Mouse (Mus musculus): ENCODE measurements at regions not wholly inside any gene's neighbourhood (a gene's known extent, or its start where the extent isn't known, plus 50 kb on each side); places are given as distances from the start of the nearest gene placed in this dataset.

GRCm38 (mm10) chr16:65693626-65694025 is 121.4 kb upstream of the Vgll3 start:
- H3K4me1 ChIP-seq (ENCODE audit: control insufficient read depth, insufficient read depth, low read length): no peaks in the 10 kb centered on the region
- no peak for ATAC-seq (ENCODE audit: low FRiP score, low TSS enrichment)
- no peak overlapping the region for H3K9ac ChIP-seq (ENCODE audit: low read depth, low read length)
- H3K4me3 ChIP-seq (ENCODE audit: low read length): no peak overlapping the region
- WGBS: 72% methylated on average over 2 of the region's 2 CpGs
- H3K27ac ChIP-seq (ENCODE audit: low read depth, low read length): no peak overlapping the region
- no peak overlapping the region for H3K4me2 ChIP-seq (replicated peaks; ENCODE audit: low read depth, low read length)
- no peaks in the 10 kb centered on the region for H3K36me3 ChIP-seq (ENCODE audit: control insufficient read depth, insufficient read depth, low read length)
- no peaks in the 10 kb centered on the region for H3K27me3 ChIP-seq (ENCODE audit: control insufficient read depth, insufficient read depth, low read length)
- H3K9me3 ChIP-seq (ENCODE audit: control insufficient read depth, low read length): no peaks in the 10 kb centered on the region

DNA sequence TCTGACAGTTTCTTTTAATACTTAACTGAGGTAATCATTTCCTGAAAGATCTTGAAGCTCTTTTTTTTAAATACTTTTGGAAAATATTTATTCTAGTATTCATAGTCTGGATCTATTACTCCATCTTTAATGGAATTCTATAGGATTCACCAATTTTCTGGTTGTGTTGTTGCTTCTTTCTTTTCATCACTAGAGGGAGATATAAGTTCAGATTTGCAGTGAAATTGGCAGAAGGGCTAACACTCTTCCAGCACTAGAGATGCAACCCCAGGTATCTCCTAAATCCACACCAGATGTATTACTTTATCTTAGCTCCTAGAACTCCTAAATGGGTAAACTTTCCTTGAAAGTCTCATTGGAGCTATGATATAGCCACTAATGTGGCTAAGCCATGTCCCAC is 99.4 kb upstream of the Vgll3 start:
- Histone ChIP-seq H3K36me3 (ENCODE audit: control insufficient read depth, insufficient read depth, low read length) (no peaks in the 10 kb centered on the region), H3K9me3 (ENCODE audit: control insufficient read depth, low read length) (no peaks in the 10 kb centered on the region), H3K27ac (ENCODE audit: low read depth, low read length) (no peak overlapping the region), H3K27me3 (ENCODE audit: control insufficient read depth, insufficient read depth, low read length) (no peaks in the 10 kb centered on the region), H3K4me1 (ENCODE audit: control insufficient read depth, insufficient read depth, low read length) (no peaks in the 10 kb centered on the region), H3K4me3 (ENCODE audit: low read length) (no peak overlapping the region), H3K9ac (ENCODE audit: low read depth, low read length) (no peak overlapping the region), H3K4me2 (replicated peaks; ENCODE audit: low read depth, low read length) (no peak overlapping the region)
- no peak for ATAC-seq (ENCODE audit: low FRiP score, low TSS enrichment)

- Histone ChIP-seq H3K36me3 (ENCODE audit: control insufficient read depth, insufficient read depth, low read length) (no peaks in the 10 kb centered on the region), H3K9me3 (ENCODE audit: control insufficient read depth, low read length) (no peaks in the 10 kb centered on the region), H3K4me2 (replicated peaks; ENCODE audit: low read depth, low read length) (no peak overlapping the region), H3K27ac (ENCODE audit: low read depth, low read length) (no peak overlapping the region), H3K27me3 (ENCODE audit: control insufficient read depth, insufficient read depth, low read length) (no peaks in the 10 kb centered on the region), H3K4me3 (ENCODE audit: low read length) (no peak overlapping the region), H3K4me1 (ENCODE audit: control insufficient read depth, insufficient read depth, low read length) (no peaks in the 10 kb centered on the region), H3K9ac (ENCODE audit: low read depth, low read length) (no peak overlapping the region)
- ATAC-seq (ENCODE audit: low FRiP score, low TSS enrichment): peak; percentile 77; the same call in 1 of the 2 replicates
- 46% methylated on average over 6 of the region's 6 CpGs for WGBS
These were observed 96.1 kb upstream of the Vgll3 start for GRCm38 (mm10) chr16:65718791-65719472.

GRCm38 (mm10) chr16:65720953-65721352 is 94.1 kb upstream of the Vgll3 start:
- Histone ChIP-seq H3K4me1 (ENCODE audit: control insufficient read depth, insufficient read depth, low read length) (no peaks in the 10 kb centered on the region), H3K4me3 (ENCODE audit: low read length) (no peak overlapping the region), H3K36me3 (ENCODE audit: control insufficient read depth, insufficient read depth, low read length) (no peaks in the 10 kb centered on the region), H3K27me3 (ENCODE audit: control insufficient read depth, insufficient read depth, low read length) (no peaks in the 10 kb centered on the region), H3K9me3 (ENCODE audit: control insufficient read depth, low read length) (no peaks in the 10 kb centered on the region), H3K27ac (ENCODE audit: low read depth, low read length) (no peak overlapping the region), H3K9ac (ENCODE audit: low read depth, low read length) (no peak overlapping the region), H3K4me2 (replicated peaks; ENCODE audit: low read depth, low read length) (no peak overlapping the region)
- ATAC-seq (ENCODE audit: low FRiP score, low TSS enrichment): peak; percentile 79
- 29% methylated on average over 4 of the region's 4 CpGs for WGBS

DNA sequence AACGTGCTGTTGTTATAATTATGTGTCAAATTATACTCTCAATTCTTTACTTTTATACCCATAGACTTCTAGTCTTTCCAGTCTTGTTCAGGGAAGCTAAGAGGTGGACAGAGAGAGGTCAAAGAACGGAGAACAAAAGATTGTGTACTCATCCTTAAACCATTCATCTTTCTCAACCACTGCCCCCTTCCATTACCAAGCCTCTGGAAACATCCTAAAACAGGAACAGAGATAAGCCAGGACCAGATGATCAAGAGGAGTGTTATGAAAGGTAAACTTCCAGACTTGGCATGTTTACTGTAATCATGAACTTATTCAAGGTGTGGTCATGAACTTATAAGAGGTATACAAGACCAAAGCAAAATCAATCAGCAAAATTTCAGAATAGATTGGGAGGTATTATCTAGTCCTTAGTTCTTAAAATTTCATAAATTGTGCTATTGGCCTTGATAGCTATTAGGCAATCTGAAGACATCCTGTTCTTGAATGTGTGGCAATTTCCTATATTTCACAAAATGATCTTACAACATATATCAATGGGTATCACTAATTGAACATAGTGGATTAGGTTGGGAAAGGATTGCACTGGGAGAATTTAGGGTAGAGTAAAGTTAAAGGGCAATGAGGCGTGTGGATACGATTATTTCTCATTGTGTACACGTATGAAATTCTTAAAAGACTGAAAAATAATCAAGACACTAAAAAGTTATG is 89.3 kb upstream of the Vgll3 start:
- Histone ChIP-seq H3K4me3 (ENCODE audit: low read length) (no peak overlapping the region), H3K9ac (ENCODE audit: low read depth, low read length) (no peak overlapping the region), H3K27ac (ENCODE audit: low read depth, low read length) (no peak overlapping the region), H3K36me3 (ENCODE audit: control insufficient read depth, insufficient read depth, low read length) (no peaks in the 10 kb centered on the region), H3K27me3 (ENCODE audit: control insufficient read depth, insufficient read depth, low read length) (no peaks in the 10 kb centered on the region), H3K4me1 (ENCODE audit: control insufficient read depth, insufficient read depth, low read length) (no peaks in the 10 kb centered on the region), H3K9me3 (ENCODE audit: control insufficient read depth, low read length) (no peaks in the 10 kb centered on the region), H3K4me2 (replicated peaks; ENCODE audit: low read depth, low read length) (no peak overlapping the region)
- ATAC-seq (ENCODE audit: low FRiP score, low TSS enrichment): no peak
- WGBS: 86% methylated on average over 5 of the region's 5 CpGs

GRCm38 (mm10) chr16:65726289-65726688 is 88.8 kb upstream of the Vgll3 start:
- Histone ChIP-seq H3K4me3 (ENCODE audit: low read length) (no peak overlapping the region), H3K27me3 (ENCODE audit: control insufficient read depth, insufficient read depth, low read length) (no peaks in the 10 kb centered on the region), H3K36me3 (ENCODE audit: control insufficient read depth, insufficient read depth, low read length) (no peaks in the 10 kb centered on the region), H3K9ac (ENCODE audit: low read depth, low read length) (no peak overlapping the region), H3K27ac (ENCODE audit: low read depth, low read length) (no peak overlapping the region), H3K9me3 (ENCODE audit: control insufficient read depth, low read length) (no peaks in the 10 kb centered on the region), H3K4me2 (replicated peaks; ENCODE audit: low read depth, low read length) (no peak overlapping the region), H3K4me1 (ENCODE audit: control insufficient read depth, insufficient read depth, low read length) (no peaks in the 10 kb centered on the region)
- no peak for ATAC-seq (ENCODE audit: low FRiP score, low TSS enrichment)
- 38% methylated on average over 3 of the region's 3 CpGs for WGBS

GRCm38 (mm10) chr16:65729322-65729721 is 85.7 kb upstream of the Vgll3 start:
- Histone ChIP-seq H3K27ac (ENCODE audit: low read depth, low read length) (no peak overlapping the region), H3K9ac (ENCODE audit: low read depth, low read length) (no peak overlapping the region), H3K27me3 (ENCODE audit: control insufficient read depth, insufficient read depth, low read length) (no peaks in the 10 kb centered on the region), H3K36me3 (ENCODE audit: control insufficient read depth, insufficient read depth, low read length) (no peaks in the 10 kb centered on the region), H3K4me3 (ENCODE audit: low read length) (no peak overlapping the region), H3K9me3 (ENCODE audit: control insufficient read depth, low read length) (no peaks in the 10 kb centered on the region), H3K4me1 (ENCODE audit: control insufficient read depth, insufficient read depth, low read length) (no peaks in the 10 kb centered on the region), H3K4me2 (replicated peaks; ENCODE audit: low read depth, low read length) (no peak overlapping the region)
- ATAC-seq (ENCODE audit: low FRiP score, low TSS enrichment): no peak
- 53% methylated on average over 4 of the region's 4 CpGs for WGBS

DNA sequence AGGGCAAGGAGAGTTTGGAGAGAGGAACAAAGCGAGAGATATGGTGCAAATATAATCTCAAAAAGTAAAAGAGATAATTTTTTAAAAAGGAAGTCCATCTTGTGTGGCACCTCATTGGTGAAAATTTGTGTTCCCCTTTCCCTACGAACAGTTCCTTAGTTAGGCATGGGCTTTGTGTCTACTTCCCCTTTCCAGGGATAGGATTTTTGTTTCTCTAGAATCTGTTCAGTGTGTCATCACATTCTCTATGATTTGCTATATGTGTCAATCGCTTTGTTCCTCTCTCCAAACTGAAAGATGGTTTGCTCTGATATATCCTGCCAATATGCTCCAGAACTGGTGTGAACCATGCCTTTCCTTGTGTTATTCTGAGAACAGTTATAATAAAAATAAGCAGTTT is 75.4 kb upstream of the Vgll3 start:
- Histone ChIP-seq H3K4me1 (ENCODE audit: control insufficient read depth, insufficient read depth, low read length) (no peaks in the 10 kb centered on the region), H3K27ac (ENCODE audit: low read depth, low read length) (no peak overlapping the region), H3K9ac (ENCODE audit: low read depth, low read length) (no peak overlapping the region), H3K9me3 (ENCODE audit: control insufficient read depth, low read length) (0 out of 2 replicates have a peak, but pooled peaks cover 3% of the 10 kb centered on the region), H3K4me3 (ENCODE audit: low read length) (no peak overlapping the region), H3K4me2 (replicated peaks; ENCODE audit: low read depth, low read length) (no peak overlapping the region), H3K27me3 (ENCODE audit: control insufficient read depth, insufficient read depth, low read length) (no peaks in the 10 kb centered on the region), H3K36me3 (ENCODE audit: control insufficient read depth, insufficient read depth, low read length) (no peaks in the 10 kb centered on the region)
- WGBS: 91% methylated on average over 3 of the region's 3 CpGs
- ATAC-seq (ENCODE audit: low FRiP score, low TSS enrichment): no peak

- Histone ChIP-seq H3K4me1 (ENCODE audit: control insufficient read depth, insufficient read depth, low read length) (no peaks in the 10 kb centered on the region), H3K27me3 (ENCODE audit: control insufficient read depth, insufficient read depth, low read length) (no peaks in the 10 kb centered on the region), H3K4me2 (replicated peaks; ENCODE audit: low read depth, low read length) (no peak overlapping the region), H3K36me3 (ENCODE audit: control insufficient read depth, insufficient read depth, low read length) (no peaks in the 10 kb centered on the region), H3K4me3 (ENCODE audit: low read length) (no peak overlapping the region), H3K9me3 (ENCODE audit: control insufficient read depth, low read length) (0 out of 2 replicates have a peak, but pooled peaks cover 3% of the 10 kb centered on the region), H3K9ac (ENCODE audit: low read depth, low read length) (no peak overlapping the region), H3K27ac (ENCODE audit: low read depth, low read length) (no peak overlapping the region)
- ATAC-seq (ENCODE audit: low FRiP score, low TSS enrichment): no peak
These were observed 72.1 kb upstream of the Vgll3 start for GRCm38 (mm10) chr16:65742951-65743350.

All from kidney, embryonic 14.5 days (tissue).